Comparison of ENCODE assay signal across 8 mouse cellular contexts in genomic region chr1:23922530-23922884, GRCm38 (mm10). TPM values are rescaled to one million over a fixed set of nuclear protein-coding genes. Genes with fewer than 3 reads are reported as not detected.
A peak's percentile ranks its signal among the peaks of the same experiment; 100 is the strongest.
DNase-seq lines count a peak whose midpoint lies in the region; ATAC-seq and TF ChIP-seq lines count a peak whose summit lies in the region.

No protein-coding gene starts in this region.

- no peak for DNase-seq in heart, postnatal 36 days
- DNase-seq in hindbrain, embryonic 10.5 days (ENCODE audit: low spot score): no peak
- no peak for DNase-seq in midbrain, embryonic 10.5 days (ENCODE audit: low spot score)
- no peak for DNase-seq in embryo, embryonic 10.5 days (ENCODE audit: low spot score)
- DNase-seq in left cerebral cortex, postnatal 36 days (ENCODE audit: low spot score in 2 of 2): no peak
- DNase-seq in frontal cortex, postnatal 14 days (ENCODE audit: low spot score in 2 of 2): no peak

- WGBS in heart, embryonic 16.5 days: 26% methylated on average over 9 of the region's 9 CpGs
- WGBS in bone marrow, adult 2 months: 26% methylated on average over 9 of the region's 9 CpGs
- 30% methylated on average over 9 of the region's 9 CpGs for WGBS in hindbrain, embryonic 10.5 days
- 37% methylated on average over 9 of the region's 9 CpGs for WGBS in midbrain, embryonic 10.5 days

- peak overlapping the region; percentile 99 for H3K4me3 ChIP-seq in heart, embryonic 16.5 days (ENCODE audit: low read length)
- H3K4me3 ChIP-seq in bone marrow, adult 2 months (replicated peaks; ENCODE audit: control insufficient read depth, low read depth, low read length): peak overlapping the region; percentile 57
- H3K4me3 ChIP-seq in hindbrain, embryonic 10.5 days: peak overlapping the region; percentile 87
- peak overlapping the region; percentile 88 for H3K4me3 ChIP-seq in midbrain, embryonic 10.5 days

- intact Hi-C loops in heart, postnatal 36 days (cut with DNase I): loop anchor here (2.0 to 5.0 kb wide), 2 partner anchors 82 to 175 kb away; partner anchors contain the start of gene Sdhaf4
- intact Hi-C loops in left cerebral cortex, postnatal 36 days (cut with DNase I): loop anchor here (5.0 to 10.0 kb wide), 2 partner anchors 85 to 182 kb away; partner anchors contain the start of genes Fam135a and Sdhaf4

- H3K4me1 ChIP-seq in heart, embryonic 16.5 days (ENCODE audit: control insufficient read depth, insufficient read depth, low read length): peaks cover 18% of the 10 kb centered on the region
- H3K4me1 ChIP-seq in bone marrow, adult 2 months (ENCODE audit: control insufficient read depth, insufficient read depth, low read length): no peaks in the 10 kb centered on the region; the same call in 1 of the 2 replicates
- peaks cover 17% of the 10 kb centered on the region for H3K4me1 ChIP-seq in hindbrain, embryonic 10.5 days (replicated peaks)
- H3K4me1 ChIP-seq in midbrain, embryonic 10.5 days: peaks cover 18% of the 10 kb centered on the region

- H3K27ac ChIP-seq in heart, embryonic 16.5 days (ENCODE audit: low read length): peak overlapping the region; percentile 99
- peak overlapping the region; percentile 96 for H3K27ac ChIP-seq in bone marrow, adult 2 months (ENCODE audit: control insufficient read depth, insufficient read depth, low read depth, low read length, poor library complexity)
- H3K27ac ChIP-seq in hindbrain, embryonic 10.5 days: peak overlapping the region; percentile 96
- peak overlapping the region; percentile 93 for H3K27ac ChIP-seq in midbrain, embryonic 10.5 days (replicated peaks)

- H3K4me2 ChIP-seq in heart, embryonic 16.5 days (ENCODE audit: low read depth, low read length): peak overlapping the region; percentile 69

- TF ChIP-seq POLR2A in bone marrow, adult 2 months (IDR thresholded peaks at IDR 0.05; ENCODE audit: borderline replicate concordance, control insufficient read depth, low read depth, low read length): no peak

- TF ChIP-seq CTCF in bone marrow, adult 2 months (IDR thresholded peaks at IDR 0.05; ENCODE audit: control insufficient read depth, insufficient read depth, low read length): no peak

- H3K9me3 ChIP-seq in heart, embryonic 16.5 days (replicated peaks; ENCODE audit: control insufficient read depth, low read length): peaks cover 16% of the 10 kb centered on the region
- peaks cover 9% of the 10 kb centered on the region; the same call in 1 of the 2 replicates for H3K9me3 ChIP-seq in hindbrain, embryonic 10.5 days
- H3K9me3 ChIP-seq in midbrain, embryonic 10.5 days (replicated peaks): peaks cover 10% of the 10 kb centered on the region; the same call in 1 of the 2 replicates

- peak overlapping the region; percentile 99 for H3K9ac ChIP-seq in heart, embryonic 16.5 days (ENCODE audit: low read length)

- no peaks in the 10 kb centered on the region for H3K27me3 ChIP-seq in heart, embryonic 16.5 days (ENCODE audit: control insufficient read depth, insufficient read depth, low read length)
- H3K27me3 ChIP-seq in hindbrain, embryonic 10.5 days (ENCODE audit: insufficient read depth, poor library complexity, severe bottlenecking): 0 out of 2 replicates have a peak, but pooled peaks cover 8% of the 10 kb centered on the region
- no peaks in the 10 kb centered on the region for H3K27me3 ChIP-seq in midbrain, embryonic 10.5 days (ENCODE audit: low read depth, poor library complexity, severe bottlenecking)

- ATAC-seq in heart, embryonic 16.5 days (replicated peaks; ENCODE audit: extremely low read depth, insufficient read depth, low FRiP score): no peak

- no peaks in the 10 kb centered on the region for H3K36me3 ChIP-seq in heart, embryonic 16.5 days (ENCODE audit: control insufficient read depth, insufficient read depth)
- H3K36me3 ChIP-seq in hindbrain, embryonic 10.5 days: no peaks in the 10 kb centered on the region
- H3K36me3 ChIP-seq in midbrain, embryonic 10.5 days: no peaks in the 10 kb centered on the region

RNA-seq across cellular contexts. Expression of gene Smap1, which starts 0.4 kb away (rescaled TPM):
- polyA plus RNA-seq in heart, embryonic 16.5 days (2015; fragmentation: Nextera tagmentation; extraction: Ambion mirVana): 18.9 and 30.6 TPM in 2 replicates
- total RNA-seq in heart, postnatal 36 days (2021): 10 to 100 TPM; 21.1 to 24.0 TPM
- 60.5 and 107 TPM in 2 replicates for polyA plus RNA-seq in bone marrow, adult 2 months (2011; ENCODE audit: insufficient read depth, insufficient read length, low replicate concordance, missing spikeins)
- 42.2 and 44.6 TPM in 2 replicates for polyA plus RNA-seq in hindbrain, embryonic 10.5 days (2016; fragmentation: Nextera tagmentation; extraction: Ambion mirVana)
- 29.9 and 39.1 TPM in 2 replicates for polyA plus RNA-seq in midbrain, embryonic 10.5 days (2016; fragmentation: Nextera tagmentation; extraction: Ambion mirVana)
- total RNA-seq in left cerebral cortex, postnatal 36 days (2021): 100 to 1,000 TPM; 137 to 164 TPM
